Mouse (Mus musculus): ENCODE measurements around the gene Rfng. TPM values are rescaled to one million over a fixed set of nuclear protein-coding genes. Genes with fewer than 3 reads are reported as not detected.
"Not testable (repeated sequence)": the region's sequence is repeated elsewhere in the genome, so short reads cannot be mapped to it uniquely, and the experiment has no call there.

Gene Rfng
- total RNA-seq, 2 experiments from 2014 or later: 9.5 to 47.2 TPM

- no peak for ATAC-seq (replicated peaks; ENCODE audit: low FRiP score, low TSS enrichment, poor library complexity, severe bottlenecking)
These were observed 34.2 kb upstream of the Rfng start for GRCm38 (mm10) chr11:120818251-120818650.

GRCm38 (mm10) chr11:120817358-120817757, 33.4 kb upstream of the Rfng start:
- no peak for ATAC-seq (replicated peaks; ENCODE audit: low FRiP score, low TSS enrichment, poor library complexity, severe bottlenecking)

- no peak for ATAC-seq (replicated peaks; ENCODE audit: low FRiP score, low TSS enrichment, poor library complexity, severe bottlenecking)
These were observed 28.1 kb upstream of the Rfng start for GRCm38 (mm10) chr11:120812068-120812467.

GRCm38 (mm10) chr11:120808010-120808409, 24.0 kb upstream of the Rfng start:
- ATAC-seq (replicated peaks; ENCODE audit: low FRiP score, low TSS enrichment, poor library complexity, severe bottlenecking): 0 out of 2 replicates have a peak, but pooled peaks have one; percentile 7

GRCm38 (mm10) chr11:120805375-120806298, 21.6 kb upstream of the Rfng start:
- no peak for ATAC-seq (replicated peaks; ENCODE audit: low FRiP score, low TSS enrichment, poor library complexity, severe bottlenecking)

DNA sequence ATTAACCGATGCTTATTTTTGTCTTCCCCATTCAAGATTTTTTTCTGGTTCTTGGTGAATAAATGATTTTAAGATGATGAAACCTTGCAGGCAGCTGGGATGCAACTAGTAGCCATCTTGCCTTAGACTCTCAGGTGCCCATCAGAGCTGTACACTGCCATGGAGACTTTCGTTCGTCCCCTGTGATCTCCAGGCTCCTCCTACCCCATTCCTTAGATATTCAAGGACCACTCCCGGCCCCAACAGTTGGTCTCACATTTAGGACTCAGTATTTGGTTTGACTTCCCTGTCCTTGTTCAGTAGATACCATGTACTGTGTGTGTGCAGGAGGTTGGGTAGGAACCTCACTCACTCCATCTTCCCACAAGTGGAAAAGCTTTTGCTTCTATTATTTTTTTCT, 20.8 kb upstream of the Rfng start:
- no peak for ATAC-seq (replicated peaks; ENCODE audit: low FRiP score, low TSS enrichment, poor library complexity, severe bottlenecking)

DNA sequence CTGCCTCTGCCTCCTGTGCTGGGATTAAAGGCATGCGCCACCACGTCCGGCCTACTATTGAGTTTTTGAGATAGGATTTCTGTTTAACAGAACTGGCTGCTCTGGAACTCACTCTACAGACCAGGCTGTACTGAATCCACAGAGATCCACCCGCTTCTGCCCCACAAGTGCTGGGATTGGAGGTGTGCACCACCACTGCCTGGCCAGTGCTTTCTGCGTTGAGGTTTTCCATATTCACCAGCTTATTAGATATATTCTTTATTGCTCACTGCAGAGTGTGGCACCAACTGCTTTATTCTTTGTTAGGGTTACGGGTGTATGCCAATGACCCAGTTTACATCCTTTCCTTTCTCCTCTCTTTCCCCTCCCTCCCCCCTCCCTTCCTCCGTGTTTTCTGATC, 20.3 kb upstream of the Rfng start:
- no peak for ATAC-seq (replicated peaks; ENCODE audit: low FRiP score, low TSS enrichment, poor library complexity, severe bottlenecking)

DNA sequence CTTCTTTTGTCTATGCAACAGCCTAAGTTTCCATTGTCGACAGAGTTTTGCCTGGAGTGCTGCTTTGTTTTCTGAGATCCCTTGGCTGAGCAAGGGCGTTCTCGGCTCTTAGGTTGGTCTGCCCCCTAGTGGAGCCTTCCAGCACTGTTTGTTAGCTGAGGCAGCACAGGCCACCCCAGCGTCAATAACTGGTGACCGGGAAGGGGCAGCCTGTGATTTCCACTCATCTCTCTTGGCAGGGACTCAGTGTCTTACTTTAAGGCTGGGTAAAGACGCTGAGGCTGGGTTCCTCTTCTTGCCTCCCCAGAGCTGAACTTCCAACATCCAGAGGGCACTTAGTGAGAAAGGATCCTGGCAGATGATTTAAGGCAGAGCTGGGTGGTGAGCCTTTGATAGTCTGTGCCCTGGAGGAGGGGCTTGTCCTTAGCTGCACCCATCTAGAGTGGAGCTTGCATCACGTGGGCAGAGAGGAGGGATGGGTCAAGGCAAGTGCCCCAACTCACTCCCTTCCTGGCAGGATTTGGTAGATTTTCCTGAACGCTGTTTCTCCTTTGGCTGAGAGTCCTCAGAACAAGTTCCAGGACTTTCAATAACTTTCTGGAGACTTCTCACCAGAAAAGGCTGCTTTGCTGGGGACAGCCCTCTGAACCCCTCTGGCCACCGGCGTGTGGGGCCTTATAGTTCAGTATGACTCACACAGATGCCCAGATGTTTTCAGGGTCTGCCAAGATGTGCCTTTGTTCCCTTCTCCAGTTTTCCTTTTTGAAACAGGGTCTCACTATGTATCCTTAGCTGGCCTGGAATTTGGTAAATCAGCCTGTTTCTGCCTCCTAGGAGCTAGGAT, 16.3 kb upstream of the Rfng start:
- peak; percentile 83 for ATAC-seq (replicated peaks; ENCODE audit: low FRiP score, low TSS enrichment, poor library complexity, severe bottlenecking)

GRCm38 (mm10) chr11:120799316-120799890, 15.4 kb upstream of the Rfng start:
- no peak for ATAC-seq (replicated peaks; ENCODE audit: low FRiP score, low TSS enrichment, poor library complexity, severe bottlenecking)

- no peak for ATAC-seq (replicated peaks; ENCODE audit: low FRiP score, low TSS enrichment, poor library complexity, severe bottlenecking)
These were observed 14.2 kb upstream of the Rfng start for GRCm38 (mm10) chr11:120798244-120798643.

DNA sequence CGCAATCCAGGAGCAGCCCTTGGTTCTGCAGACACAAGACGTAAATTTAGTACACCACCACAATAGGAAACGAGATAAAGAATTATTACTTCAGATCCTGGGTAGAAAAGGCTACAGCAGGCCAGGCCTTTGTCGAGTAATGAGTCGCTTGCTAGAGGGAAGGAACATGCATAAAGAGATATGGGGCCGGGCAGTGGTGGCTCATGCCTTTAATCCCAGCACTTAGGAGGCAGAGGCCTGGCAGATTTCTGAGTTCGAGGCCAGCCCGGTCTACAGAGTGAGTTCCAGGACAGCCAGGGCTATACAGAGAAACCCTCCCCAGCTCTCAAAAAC, 12.6 kb upstream of the Rfng start:
- ATAC-seq (replicated peaks; ENCODE audit: low FRiP score, low TSS enrichment, poor library complexity, severe bottlenecking): no peak

DNA sequence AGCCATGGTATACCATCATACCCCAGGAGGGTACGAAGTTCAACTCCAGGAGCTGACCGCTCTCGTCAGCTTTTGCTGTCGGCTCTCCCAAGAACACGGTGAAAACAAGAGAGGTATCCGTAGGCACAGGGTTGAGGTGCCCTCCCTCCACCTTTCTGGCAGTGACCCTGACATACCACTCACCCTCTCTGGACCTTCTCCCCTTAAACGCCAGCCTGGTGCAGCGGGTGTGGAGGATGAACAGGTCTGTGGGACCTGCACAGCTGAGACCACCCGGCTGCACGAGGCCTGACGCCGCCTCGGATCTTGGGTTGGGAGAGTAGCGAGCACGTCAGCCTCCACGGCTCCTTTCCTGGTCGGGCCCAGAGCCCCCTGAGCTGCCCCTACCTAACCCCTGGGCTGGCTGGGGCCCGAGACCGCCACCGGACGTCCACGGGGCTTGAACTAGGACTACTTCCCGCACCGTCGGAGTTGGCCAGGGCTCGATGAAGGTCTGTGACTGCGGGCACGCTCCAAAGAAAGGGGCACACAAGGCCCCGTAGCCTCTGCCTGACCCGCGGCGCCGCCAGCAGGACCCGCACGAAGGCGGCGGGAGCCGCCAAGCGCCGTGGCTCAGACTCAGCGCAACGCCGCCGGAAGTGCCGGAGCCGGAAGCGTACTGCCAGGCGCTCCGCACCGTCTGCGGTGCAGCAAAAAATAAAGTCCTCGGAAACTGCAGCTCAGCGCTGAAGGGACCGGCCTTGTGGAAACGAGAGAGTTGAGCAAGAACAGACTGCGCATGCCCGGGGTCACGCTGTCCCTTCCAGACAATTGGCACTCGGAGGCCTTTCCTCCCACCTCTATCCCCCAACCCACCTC, 12.0 kb upstream of the Rfng start, which contains the start of gene Dus1l:
TSS of gene Dus1l (minus strand) at position 648 of the 858 bp plus-strand sequence.
- ATAC-seq (replicated peaks; ENCODE audit: low FRiP score, low TSS enrichment, poor library complexity, severe bottlenecking): peak; percentile 73

DNA sequence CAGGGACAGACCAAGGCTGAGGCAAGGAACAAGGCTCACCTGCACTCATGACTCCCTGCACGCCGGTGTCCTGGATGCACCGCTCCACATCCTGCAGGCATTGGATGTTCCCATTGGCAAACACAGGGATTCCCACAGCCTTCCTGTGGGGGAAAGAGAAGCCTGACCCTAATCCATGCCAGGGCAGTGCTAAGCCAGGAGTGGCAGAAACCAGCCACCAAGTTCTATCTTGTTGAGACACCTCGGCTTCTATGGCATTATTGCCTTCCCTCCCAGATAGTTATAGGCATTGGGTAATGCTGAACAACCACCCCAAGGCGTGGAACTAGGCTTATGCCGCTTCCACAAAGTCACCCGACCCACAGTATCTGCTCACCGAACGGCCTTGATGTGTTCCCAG, 8.6 kb upstream of the Rfng start:
- ATAC-seq (replicated peaks; ENCODE audit: low FRiP score, low TSS enrichment, poor library complexity, severe bottlenecking): no peak

DNA sequence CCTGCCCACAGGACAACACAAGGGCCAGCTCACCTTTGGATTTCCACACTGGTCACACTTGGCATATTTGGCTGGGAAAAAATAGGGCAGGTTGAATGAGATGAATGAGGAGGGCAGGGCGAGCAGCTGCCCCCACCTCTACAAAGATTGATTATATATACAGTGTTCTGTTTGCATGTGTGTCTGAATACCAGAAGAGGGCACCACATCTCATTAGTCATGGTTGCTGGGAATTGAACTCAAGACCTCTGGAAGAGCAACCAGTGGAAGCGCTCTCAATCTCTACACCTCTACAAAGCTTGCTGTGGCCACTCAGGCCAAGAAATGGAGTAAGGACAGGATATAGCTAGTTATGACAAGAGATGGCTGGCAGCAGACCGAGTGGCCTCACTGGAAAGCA, 5.8 kb upstream of the Rfng start:
- no peak for ATAC-seq (replicated peaks; ENCODE audit: low FRiP score, low TSS enrichment, poor library complexity, severe bottlenecking)

DNA sequence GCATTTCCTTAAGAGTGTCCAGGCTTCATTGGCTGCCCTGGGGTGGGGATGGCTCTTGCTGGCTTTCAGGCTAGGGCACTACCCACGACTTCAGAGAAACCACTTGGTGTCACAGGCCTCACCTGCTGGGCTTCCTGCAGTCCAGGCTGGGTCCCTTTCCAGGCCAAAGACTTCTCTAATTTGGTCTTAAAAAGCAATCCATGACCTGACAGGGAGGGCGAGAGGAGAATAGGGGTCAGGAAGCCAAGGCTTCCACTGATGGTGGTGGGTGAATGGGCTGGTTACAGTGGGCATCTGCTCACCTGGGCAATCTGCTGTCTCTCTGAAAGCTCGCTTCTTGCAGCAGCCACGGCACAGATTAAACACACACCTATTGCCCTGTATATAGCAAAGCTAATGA, 5.3 kb upstream of the Rfng start:
- no peak for ATAC-seq (replicated peaks; ENCODE audit: low FRiP score, low TSS enrichment, poor library complexity, severe bottlenecking)

DNA sequence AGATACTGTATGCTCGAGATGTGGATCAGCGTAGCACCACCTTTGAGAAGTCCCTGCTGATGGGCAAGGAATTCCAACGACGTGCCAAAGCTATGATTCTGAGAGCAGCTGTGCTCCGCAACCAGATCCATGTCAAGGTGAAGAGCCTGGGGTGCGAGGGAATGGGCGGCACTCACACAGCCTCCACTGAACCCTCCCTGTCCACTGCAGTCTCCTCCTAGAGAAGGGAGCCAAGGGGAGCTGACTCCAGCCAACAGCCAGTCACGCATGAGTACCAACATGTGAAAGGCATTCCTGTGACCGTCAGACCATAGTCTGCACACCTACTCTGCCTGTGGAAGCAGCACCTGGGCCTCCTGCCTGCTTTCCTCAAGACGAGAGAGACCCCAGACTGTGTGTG, 4.5 kb upstream of the Rfng start:
- ATAC-seq (replicated peaks; ENCODE audit: low FRiP score, low TSS enrichment, poor library complexity, severe bottlenecking): not testable (repeated sequence)

DNA sequence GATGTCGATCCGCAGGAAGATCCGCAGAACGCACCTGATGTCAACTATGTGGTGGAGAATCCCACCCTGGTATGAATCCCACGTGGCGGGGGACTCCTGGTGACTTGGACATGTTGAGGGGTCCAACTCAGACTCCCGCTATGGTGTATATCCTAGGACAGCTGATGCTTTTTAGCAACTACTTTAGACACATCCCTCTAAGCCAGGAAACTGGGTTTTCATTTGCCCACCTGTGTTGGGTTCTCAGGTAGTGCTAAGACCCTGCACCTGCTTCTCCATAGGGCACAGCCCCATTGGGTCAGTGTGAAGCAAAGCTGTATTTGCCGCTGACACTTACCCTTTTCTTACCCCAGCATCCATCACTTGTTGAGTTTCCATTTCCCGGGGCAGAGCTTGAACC, 1.1 kb upstream of the Rfng start:
- no peak for ATAC-seq (replicated peaks; ENCODE audit: low FRiP score, low TSS enrichment, poor library complexity, severe bottlenecking)

DNA sequence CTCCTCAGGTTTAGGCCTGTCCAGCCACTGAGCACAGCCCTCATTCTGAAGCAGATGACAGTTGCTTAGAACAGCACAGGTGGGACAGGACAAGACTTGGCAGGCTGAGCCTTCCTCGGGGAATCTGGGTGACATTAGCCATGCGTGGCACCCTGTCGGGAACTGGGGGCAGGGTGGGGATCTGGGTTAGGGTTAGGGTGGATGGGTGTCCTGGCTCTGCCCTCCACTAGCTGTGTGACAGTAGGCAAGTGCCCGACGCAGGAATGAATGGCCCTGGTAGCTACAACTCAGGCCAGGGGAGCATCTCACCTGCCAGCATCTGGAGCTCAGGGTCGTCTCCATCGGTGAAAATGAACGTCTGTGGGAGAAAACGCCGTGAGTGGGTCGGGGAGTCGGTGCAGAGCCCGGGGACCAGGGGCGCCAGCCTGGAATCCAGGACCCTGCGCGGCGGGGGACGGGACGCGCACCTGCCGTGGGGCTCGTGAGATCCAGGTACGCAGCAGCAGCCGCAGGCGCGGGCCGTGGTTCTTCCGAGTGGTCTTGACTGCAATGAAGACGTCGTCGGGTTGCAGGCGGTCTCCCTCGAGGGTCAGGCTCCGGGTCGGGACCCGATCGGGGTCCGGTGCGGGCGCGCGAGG, 462 bp downstream of the Rfng start:
- ATAC-seq (replicated peaks; ENCODE audit: low FRiP score, low TSS enrichment, poor library complexity, severe bottlenecking): no peak

DNA sequence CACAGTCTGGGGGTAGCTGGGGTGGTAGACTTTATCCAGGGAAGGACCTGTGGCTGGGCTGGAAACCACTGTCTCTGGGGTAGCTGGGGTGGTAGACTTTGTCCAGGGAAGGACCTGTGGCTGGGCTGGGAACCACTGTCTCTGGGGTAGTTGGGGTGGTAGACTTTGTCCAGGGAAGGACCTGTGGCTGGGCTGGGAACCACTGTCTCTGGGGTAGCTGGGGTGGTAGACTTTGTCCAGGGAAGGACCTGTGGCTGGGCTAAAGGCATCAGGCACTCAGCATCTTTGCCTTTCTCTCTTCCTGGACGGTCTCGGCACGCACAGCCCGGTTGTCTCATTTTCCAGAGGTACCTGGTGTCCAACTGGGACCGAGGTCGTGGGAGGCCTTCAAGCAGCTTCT, 2.6 kb downstream of the Rfng start:
- not testable (repeated sequence) for ATAC-seq (replicated peaks; ENCODE audit: low FRiP score, low TSS enrichment, poor library complexity, severe bottlenecking)

Measured in megakaryocyte-erythroid progenitor cell, adult 5-6 weeks (primary cell).